Mouse (Mus musculus): ENCODE results near the gene Gm44511. TPM values are rescaled to one million over a fixed set of nuclear protein-coding genes. Genes with fewer than 3 reads are reported as not detected.

Gene Gm44511
- total RNA-seq (2021), result not detected

- no peak for DNase-seq
Observed at GRCm38 (mm10) chr6:128826132-128826531, at the start of gene Gm44511, which contains the start of gene Klrb1b. Gene Gm44511, minus strand, starts transcription at chr6:128826315. Gene Klrb1b, minus strand, starts transcription at chr6:128826331.

DNA sequence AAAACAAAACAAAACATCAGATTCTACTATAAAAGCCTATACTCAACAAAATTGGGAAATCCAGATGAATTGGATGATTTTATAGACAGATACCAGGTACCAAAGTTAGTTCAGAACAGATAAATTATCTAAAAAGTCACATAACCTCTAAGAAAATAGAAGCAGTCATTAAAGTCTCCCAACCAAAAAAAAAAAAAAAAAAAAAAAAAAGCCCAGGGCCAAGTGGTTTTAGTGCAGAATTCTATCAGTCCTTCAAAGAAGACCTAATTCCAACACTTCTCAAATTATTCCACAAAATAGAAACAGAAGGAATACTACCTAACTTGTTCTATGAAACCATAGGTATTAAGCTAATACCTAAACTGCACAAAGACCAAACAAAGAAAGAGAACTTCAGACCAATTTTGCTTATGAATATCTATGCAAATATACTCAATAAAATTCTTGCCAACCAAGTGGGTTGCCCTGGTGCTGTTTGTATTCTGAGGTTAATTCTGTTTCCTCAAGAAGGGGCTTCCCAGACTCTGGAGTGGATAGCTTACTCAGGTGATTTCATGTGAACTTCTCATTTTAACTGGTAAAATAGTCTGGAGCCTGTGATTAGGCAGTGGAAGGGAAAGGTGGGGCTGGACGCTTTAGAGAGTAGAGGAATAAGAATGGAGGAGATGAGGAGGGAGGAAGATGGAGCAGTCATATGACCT lies 45.9 kb upstream of the Gm44511 start:
- DNase-seq, result no peak

- no peak for DNase-seq
Observed at GRCm38 (mm10) chr6:128868861-128869260, 42.7 kb upstream of the Gm44511 start.

- DNase-seq, result no peak
Observed at GRCm38 (mm10) chr6:128857976-128858375, 31.9 kb upstream of the Gm44511 start.

DNA sequence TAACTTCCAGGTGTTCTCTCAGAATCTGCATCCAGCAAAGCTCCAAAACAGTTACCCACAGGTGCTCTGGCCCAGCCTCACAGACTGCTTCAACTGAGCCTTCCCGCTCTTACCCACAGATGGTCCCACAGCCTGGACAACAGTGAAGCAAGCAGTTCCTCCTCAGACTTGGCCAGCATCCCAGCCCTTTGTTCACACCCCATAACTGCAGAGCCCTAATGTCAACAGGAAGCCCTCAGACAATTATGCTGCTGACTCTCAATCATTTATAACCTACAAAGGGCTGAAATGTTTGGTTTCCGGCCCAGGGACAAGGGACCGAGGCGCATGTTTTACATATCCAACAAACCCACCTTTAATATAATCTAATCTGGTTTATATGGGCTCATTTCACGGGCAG lies 30.1 kb upstream of the Gm44511 start:
- peak; percentile 85 for DNase-seq

DNA sequence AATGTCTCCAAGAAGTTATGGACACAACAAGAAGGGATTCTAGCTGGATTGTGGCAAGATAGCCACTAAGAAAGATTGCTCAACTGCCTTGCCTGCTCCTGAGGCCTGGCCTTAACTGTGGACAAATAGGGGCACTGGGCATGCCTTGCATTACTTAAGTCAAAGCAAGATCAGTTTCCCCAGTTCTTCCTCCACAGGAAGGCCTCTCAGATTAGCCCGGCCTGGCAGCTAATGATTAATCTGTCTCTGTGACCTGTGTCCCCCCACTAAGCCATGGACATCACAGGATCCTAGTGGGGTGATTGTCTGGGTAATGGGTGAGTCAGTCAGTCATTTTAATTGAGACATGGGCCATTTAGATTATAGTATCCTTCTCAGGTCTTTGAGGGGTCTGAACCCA lies 29.4 kb upstream of the Gm44511 start:
- DNase-seq, result no peak

DNA sequence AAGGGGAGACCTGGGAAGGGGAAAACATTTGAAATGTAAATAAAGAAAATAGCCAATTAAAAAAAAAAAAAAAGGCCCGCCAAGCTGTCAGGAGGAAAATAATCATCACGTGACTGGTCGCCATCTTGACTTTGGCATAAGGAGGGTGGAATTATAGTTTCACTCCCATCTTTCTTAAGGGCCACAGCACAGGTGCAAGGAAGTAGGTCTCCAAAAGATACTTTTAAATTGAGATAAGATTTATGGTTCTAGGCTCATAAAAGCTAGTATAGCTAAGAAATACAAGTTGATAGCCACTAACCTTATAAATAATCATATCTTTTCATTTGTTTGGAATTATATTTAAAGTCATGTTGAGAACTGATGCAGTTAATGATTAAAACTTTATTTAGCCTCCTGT lies 28.8 kb upstream of the Gm44511 start:
- DNase-seq, result no peak

DNA sequence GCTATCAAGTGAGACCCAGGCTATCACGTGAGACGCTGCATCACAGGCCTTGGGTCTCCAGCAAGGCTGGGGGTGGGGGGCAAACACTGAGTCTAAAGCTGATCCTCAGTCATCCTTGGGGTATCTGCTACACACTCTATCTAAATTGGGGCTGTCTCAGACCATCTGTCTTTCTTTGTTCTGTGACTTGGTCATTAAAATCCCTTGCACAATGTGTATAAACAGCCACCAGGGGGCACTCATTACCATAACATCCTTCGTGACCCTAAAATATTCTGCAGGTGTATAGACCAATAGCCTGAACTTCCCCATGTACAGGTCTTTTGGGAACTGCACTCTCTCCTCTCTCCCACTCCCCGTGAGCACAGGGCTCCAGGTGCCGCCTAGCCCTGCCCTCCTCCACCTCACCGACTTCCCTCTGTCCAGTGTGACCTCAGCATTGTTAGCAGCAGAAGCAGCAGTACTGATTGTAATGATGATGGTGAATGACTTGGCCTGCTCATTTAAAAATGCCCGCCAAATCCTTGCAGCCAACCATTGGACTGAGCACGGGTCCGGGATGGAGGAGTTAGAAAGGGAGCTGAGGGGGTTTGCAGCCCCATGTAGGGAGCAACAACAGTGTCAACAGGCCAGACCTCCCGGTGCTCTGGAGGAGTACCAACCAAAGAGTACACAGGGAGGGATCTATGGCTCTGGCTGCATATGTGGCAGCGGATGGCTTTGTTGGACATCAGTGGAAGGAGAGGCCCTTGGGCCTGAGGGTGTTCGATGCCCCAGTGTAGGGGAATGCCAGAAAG lies 28.1 kb upstream of the Gm44511 start:
- DNase-seq, result peak; percentile 75

GRCm38 (mm10) chr6:128852766-128853165 lies 26.7 kb upstream of the Gm44511 start:
- no peak for DNase-seq

DNA sequence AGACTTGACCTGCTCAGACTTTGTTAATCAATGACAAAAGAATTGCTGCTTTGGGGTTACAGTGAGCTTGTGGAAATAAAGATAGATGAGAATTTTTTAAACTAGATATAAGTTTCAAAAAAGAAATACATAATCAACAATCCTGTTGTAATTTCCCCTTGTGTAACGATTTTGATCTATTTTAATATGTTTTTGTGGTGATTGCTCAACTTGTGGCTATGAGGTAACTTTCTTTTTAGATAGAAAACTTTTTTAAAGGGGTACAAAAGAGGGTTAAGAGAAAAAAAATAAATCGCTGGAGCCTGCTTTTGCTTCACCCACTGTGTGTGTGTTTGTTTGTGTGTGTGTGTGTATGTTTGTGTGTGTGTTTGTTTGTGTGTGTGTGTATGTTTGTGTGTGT lies 25.0 kb upstream of the Gm44511 start:
- no peak for DNase-seq

DNA sequence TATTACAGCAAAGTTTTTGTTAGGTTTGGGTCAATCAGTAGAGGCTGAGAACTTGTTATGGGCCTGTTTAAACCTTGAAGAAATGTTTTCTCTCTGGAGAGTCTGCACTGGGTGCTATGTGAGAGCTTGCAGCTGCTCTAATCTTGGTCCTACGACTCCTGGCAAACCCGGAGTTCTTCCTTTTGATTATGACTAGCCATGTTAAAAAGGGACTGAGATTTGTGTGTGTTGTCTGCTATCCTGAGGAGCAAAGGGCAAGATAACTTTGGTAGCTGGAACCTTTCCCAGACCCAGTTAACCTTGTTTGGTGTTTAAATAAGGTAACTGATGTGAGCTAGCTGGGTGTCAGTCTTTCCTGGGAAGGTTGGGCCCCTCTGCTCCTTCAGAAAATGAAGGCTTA lies 24.6 kb upstream of the Gm44511 start:
- DNase-seq, result no peak

DNA sequence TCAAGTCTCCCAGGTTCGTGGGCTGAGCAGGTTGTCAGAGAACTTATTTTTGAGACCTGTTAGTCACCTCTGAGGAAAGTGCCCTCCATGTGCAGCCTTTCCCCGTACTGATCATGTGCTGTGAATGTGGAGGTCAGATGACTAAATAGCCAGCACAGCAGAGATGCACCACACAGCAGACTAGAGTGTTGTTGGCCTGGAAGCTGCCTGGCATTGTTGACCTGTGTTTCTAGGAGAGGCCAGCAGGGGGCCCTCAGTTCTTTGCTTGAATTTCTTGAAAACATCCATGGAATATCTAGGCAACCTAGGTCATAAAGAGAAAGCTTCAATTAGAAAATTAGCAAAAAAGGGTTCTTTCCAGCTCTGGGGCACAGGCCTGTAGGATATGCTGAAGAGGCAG lies 23.8 kb upstream of the Gm44511 start:
- peak; percentile 60 for DNase-seq

- DNase-seq, result no peak
Observed at GRCm38 (mm10) chr6:128847401-128847800, 21.3 kb upstream of the Gm44511 start.

DNA sequence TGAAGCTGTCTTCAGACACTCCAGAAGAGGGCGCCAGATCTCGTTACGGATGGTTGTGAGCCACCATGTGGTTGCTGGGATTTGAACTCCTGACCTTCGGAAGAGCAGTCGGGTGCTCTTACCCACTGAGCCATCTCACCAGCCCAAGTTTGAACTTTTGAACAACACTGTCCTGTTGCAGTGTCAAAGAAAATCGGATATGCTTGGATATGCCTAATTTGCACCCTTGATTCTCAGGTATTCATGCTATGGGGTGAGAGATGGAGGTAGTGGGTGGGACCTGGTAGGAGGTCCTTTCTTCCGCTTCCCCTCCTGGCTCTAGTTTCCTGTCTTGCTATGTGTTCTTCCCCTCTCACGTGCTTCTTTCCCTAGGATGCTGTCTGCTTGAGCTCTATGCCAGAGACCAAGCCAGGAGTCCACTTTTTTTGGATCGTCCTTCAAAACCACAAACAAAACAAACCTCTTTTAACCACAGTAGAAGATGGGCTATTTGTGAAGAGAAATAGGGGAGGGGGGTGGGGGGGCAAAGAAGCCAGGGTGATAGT lies 20.0 kb upstream of the Gm44511 start:
- DNase-seq, result no peak

DNA sequence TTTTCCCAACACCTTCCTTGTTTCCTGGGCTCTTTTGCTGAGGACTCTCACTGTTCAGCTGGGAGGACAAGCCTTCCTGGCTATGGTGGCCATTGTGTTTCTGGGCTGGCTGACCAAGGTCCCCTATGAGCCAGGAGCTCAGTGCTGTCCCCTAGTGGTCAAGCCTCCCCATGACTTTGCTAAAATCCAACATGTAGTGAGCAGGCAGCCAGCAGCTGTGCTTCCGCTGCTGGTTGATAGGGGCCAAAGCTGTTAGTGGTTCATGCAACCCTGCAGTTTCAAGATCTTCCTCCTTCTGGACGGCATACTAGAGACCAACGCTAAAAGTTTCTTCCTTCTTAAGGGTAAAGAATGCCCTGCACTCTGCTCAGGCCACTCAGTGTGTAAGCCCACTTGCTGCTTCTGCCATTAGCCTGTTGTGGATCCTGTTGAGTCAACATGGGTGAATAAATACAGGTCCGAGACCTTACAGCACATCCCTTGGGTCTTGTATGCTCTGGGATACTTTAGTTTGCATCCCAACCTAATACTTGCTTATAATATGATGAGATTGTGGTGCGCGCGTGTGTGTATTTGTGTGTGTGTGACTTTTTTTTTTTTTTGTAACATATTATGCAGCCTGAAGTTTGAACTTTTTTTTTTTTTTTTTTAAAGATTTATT lies 19.3 kb upstream of the Gm44511 start:
- peak; percentile 96 for DNase-seq

DNA sequence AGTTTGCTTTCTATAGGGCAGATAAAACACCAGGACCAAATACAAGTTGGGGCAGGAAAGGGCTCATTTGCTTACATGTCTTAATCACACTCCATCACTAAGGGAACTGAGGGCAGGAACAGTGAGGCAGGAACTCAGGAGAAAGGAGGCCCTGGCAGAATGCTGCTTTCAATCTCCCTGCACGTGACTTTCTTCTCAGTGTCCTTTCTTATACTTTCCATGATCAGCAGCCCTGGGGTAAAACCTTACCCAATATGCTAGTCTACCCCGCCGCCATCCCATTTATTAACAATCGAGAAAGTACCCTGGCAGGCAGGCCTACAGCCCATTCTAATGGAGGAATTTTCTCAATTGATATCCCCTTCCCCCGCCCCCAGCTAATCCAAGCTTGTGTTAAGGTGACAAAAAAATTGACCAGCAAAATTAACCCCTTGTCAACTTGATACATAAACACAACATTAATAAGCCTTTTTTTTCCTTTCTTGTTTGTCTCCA lies 18.5 kb upstream of the Gm44511 start:
- DNase-seq, result no peak

DNA sequence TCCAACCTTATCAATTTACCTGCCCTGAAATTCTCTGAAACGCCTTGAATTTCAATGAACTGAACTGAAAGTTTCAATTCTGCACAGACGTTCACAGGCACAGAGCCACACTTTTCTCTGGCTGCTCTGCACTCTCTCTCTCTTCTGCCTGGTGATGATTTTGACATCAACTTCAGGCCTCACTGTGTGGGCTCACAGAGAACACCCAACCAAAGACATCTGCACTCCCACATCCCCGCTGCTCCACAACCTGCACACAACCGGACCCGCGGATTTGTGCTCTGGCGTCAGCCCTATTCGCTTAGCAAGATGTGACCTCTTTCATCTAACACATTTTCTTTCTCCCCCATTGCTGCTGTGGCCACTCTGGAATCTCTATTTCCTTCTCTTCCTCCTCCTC lies 18.0 kb upstream of the Gm44511 start:
- DNase-seq, result no peak

GRCm38 (mm10) chr6:128843479-128843992 lies 17.4 kb upstream of the Gm44511 start:
- peak; percentile 66 for DNase-seq

DNA sequence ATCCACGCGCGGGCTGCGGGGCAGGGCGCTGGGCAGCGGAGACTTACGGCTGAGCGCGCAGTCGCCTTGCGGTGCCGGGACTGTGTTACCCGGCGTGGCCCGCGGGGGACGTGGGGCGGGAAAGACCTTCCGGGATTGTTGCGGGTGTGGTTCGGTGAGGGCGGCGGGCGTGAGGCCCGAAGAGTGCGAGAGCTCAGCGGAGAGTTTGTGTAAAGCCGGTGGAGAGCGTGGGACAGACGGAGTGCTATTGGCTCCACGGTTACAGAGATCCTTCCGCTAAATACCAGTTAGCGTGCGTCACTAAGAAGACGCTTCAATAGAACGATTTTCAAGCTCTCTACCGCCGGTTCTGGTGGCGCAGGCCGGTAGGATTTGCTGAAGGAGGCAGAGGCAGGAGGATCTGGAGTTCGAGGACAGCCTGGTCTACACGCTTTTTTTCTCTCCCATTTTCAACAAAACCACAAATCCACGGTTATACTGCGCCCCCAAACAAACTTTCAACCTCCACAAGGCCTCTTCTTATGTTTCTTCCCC lies 16.9 kb upstream of the Gm44511 start:
- peak; percentile 93 for DNase-seq

DNA sequence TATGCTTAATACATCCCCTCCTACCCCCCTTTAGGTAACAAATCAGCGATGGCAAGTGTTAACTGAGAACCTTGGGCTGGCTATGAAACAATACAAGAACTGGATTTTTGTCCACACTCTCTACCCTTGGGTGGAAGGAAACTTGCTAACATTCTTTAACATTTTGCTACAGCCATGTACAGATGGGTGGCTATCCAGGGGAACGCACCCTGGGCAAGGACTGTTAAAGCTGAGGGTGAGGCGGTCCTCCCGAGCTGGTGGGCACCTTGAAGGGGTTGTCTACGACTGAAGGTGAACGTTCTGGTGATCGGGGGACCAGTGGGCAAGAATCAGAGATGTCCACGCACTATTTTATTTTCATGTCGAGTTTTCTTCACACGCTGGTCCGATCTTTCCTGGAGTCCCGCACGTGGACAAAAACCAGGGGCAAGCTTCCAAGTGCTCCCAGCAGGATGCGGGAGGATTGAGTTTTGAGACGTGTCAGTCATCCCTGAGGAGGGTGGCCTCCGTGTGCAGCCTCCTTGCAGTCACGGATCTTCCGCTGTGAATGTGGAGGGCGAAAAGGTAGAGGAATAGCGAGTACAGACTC lies 16.3 kb upstream of the Gm44511 start:
- no peak for DNase-seq

- DNase-seq, result no peak
Observed at GRCm38 (mm10) chr6:128841327-128842089, 15.4 kb upstream of the Gm44511 start.
